Mouse (Mus musculus): ENCODE measurements around the gene Cd93. TPM values are rescaled to one million over a fixed set of nuclear protein-coding genes. Genes with fewer than 3 reads are reported as not detected.

Gene Cd93
- polyA plus RNA-seq, 1 experiment = 0.07 TPM

DNA sequence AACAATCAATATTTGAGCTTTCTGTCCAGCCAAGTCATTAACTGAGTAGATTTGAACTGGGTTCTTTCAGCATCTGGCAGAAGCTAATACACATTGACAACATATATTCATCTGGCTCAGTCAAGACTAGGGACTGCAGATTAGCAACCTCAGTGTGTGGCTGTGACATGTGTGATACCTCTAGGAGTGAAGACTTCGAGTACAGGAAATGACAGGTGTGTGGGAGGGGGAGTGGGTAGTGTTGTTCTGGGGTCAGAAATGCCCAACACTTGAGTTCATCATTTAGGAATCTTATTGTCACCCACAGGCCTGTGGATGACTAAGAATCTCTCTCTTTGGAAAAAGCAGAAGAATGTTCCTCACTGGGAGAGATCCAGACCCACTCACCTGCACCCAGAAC, 22.3 kb downstream of the Cd93 start:
- Histone ChIP-seq H3K4me3 (ENCODE audit: insufficient read depth, poor library complexity, severe bottlenecking) (no peak overlapping the region), H3K27me3 (ENCODE audit: control insufficient read depth, insufficient read depth, insufficient read length) (no peaks in the 10 kb centered on the region), H3ac (ENCODE audit: control insufficient read depth, insufficient read length, low read depth) (no peak overlapping the region), H3K36me3 (ENCODE audit: control insufficient read depth, insufficient read depth) (no peaks in the 10 kb centered on the region), H3K79me2 (ENCODE audit: control insufficient read depth, insufficient read depth) (no peaks in the 10 kb centered on the region), H3K79me3 (ENCODE audit: low read depth) (no peaks in the 10 kb centered on the region)
- TF ChIP-seq USF1 (IDR thresholded peaks at IDR 0.05; ENCODE audit: low read depth) = no peak
- peak; percentile 85 for TF ChIP-seq MYOD1 (IDR thresholded peaks at IDR 0.05; ENCODE audit: control insufficient read depth, insufficient read length, low read depth)

DNA sequence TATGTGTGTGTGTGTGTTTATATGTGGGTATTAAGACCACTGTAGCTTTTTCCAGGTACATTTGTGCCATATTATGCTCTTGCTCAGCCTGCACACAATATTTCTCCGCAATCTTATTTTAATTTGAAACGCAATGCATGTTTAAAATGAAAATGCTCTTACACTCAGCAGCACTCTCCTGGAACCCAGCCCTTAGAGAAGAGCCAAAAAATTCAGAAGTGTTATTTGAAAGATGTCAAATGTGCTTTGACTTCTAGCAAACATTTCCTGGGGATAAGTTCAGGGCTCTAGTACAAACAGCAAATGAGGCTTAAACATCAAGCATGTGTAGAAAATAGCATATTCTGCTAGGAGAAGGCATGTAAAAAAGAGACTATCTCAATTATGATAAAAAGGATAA, 23.6 kb downstream of the Cd93 start:
- Histone ChIP-seq H3K4me3 (ENCODE audit: insufficient read depth, poor library complexity, severe bottlenecking) (no peak overlapping the region), H3K27me3 (ENCODE audit: control insufficient read depth, insufficient read depth, insufficient read length) (no peaks in the 10 kb centered on the region), H3K79me3 (ENCODE audit: low read depth) (no peaks in the 10 kb centered on the region), H3K36me3 (ENCODE audit: control insufficient read depth, insufficient read depth) (no peaks in the 10 kb centered on the region), H3K79me2 (ENCODE audit: control insufficient read depth, insufficient read depth) (no peaks in the 10 kb centered on the region), H3ac (ENCODE audit: control insufficient read depth, insufficient read length, low read depth) (no peak overlapping the region)
- no peak for TF ChIP-seq CTCF (IDR thresholded peaks at IDR 0.05; ENCODE audit: control insufficient read depth, insufficient read depth, insufficient read length)
- no peak for TF ChIP-seq MYOG (IDR thresholded peaks at IDR 0.05; ENCODE audit: control insufficient read depth, extremely low read depth, insufficient read length)
- no peak for TF ChIP-seq FOSL1 (IDR thresholded peaks at IDR 0.05; ENCODE audit: insufficient read depth, low read length, poor library complexity, severe bottlenecking)
- no peak for TF ChIP-seq CEBPB (IDR thresholded peaks at IDR 0.05; ENCODE audit: low read depth)
- no peak for TF ChIP-seq USF1 (IDR thresholded peaks at IDR 0.05; ENCODE audit: low read depth)
- TF ChIP-seq MAX (IDR thresholded peaks at IDR 0.05) = no peak
- TF ChIP-seq MYOD1 (IDR thresholded peaks at IDR 0.05; ENCODE audit: control insufficient read depth, insufficient read length, low read depth) = no peak

DNA sequence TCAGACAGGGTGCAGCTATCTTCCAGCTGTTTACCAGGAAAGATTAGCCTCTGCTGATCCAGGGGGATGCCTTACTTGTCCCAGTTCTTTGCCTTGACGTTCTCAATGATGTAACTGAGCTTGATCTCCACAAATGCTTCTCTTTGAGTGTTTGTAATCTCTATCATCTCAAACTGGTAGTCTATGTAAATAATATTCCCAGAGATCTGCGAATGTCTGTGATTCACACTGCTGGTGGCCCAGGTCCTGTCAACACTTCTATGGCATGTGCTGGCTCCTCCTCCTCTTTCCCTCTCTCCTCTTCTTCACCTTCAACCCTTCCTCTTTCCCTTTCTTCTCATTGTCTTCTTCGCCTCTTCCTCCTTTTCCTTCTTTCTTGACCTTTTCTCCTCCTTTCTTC, 24.2 kb downstream of the Cd93 start:
- Histone ChIP-seq H3K4me3 (ENCODE audit: insufficient read depth, poor library complexity, severe bottlenecking) (no peak overlapping the region), H3K27me3 (ENCODE audit: control insufficient read depth, insufficient read depth, insufficient read length) (no peaks in the 10 kb centered on the region), H3K79me2 (ENCODE audit: control insufficient read depth, insufficient read depth) (no peaks in the 10 kb centered on the region), H3ac (ENCODE audit: control insufficient read depth, insufficient read length, low read depth) (no peak overlapping the region), H3K79me3 (ENCODE audit: low read depth) (no peaks in the 10 kb centered on the region), H3K36me3 (ENCODE audit: control insufficient read depth, insufficient read depth) (no peaks in the 10 kb centered on the region)
- TF ChIP-seq MYOD1 (IDR thresholded peaks at IDR 0.05; ENCODE audit: control insufficient read depth, insufficient read length, low read depth) (no peak), FOSL1 (IDR thresholded peaks at IDR 0.05; ENCODE audit: insufficient read depth, low read length, poor library complexity, severe bottlenecking) (no peak), CEBPB (IDR thresholded peaks at IDR 0.05; ENCODE audit: low read depth) (no peak), MYOG (IDR thresholded peaks at IDR 0.05; ENCODE audit: control insufficient read depth, extremely low read depth, insufficient read length) (no peak), MAX (IDR thresholded peaks at IDR 0.05) (no peak), CTCF (IDR thresholded peaks at IDR 0.05; ENCODE audit: control insufficient read depth, insufficient read depth, insufficient read length) (no peak), USF1 (IDR thresholded peaks at IDR 0.05; ENCODE audit: low read depth) (no peak)

DNA sequence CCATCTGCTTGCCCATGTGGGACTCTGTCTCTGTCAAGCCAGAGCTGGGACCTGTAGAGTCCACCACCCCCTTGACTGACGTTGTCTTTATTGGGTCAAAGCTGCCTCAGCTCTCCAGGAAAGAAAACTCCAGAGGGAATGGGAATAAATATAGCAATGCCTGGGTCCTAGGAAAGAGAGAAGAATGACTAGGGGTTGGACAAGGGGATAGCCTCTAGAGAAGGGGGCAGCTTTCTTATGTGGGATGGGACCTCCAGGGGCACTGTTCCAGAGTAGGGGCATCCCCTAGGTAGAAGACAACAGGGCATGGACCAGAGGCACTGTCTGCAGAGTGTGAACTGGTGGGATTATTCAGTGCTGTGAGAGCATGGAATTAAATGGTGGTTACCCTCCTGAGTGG, 33.5 kb downstream of the Cd93 start:
- no peak overlapping the region for H3K4me3 ChIP-seq (ENCODE audit: insufficient read depth, poor library complexity, severe bottlenecking)
- H3K79me2 ChIP-seq (ENCODE audit: control insufficient read depth, insufficient read depth) = peaks cover 18% of the 10 kb centered on the region
- no peak overlapping the region for H3ac ChIP-seq (ENCODE audit: control insufficient read depth, insufficient read length, low read depth)
- H3K36me3 ChIP-seq (ENCODE audit: control insufficient read depth, insufficient read depth) = no peaks in the 10 kb centered on the region
- H3K79me3 ChIP-seq (ENCODE audit: low read depth) = no peaks in the 10 kb centered on the region
- H3K27me3 ChIP-seq (ENCODE audit: control insufficient read depth, insufficient read depth, insufficient read length) = no peaks in the 10 kb centered on the region
- TF ChIP-seq CTCF (IDR thresholded peaks at IDR 0.05; ENCODE audit: control insufficient read depth, insufficient read depth, insufficient read length) = no peak

DNA sequence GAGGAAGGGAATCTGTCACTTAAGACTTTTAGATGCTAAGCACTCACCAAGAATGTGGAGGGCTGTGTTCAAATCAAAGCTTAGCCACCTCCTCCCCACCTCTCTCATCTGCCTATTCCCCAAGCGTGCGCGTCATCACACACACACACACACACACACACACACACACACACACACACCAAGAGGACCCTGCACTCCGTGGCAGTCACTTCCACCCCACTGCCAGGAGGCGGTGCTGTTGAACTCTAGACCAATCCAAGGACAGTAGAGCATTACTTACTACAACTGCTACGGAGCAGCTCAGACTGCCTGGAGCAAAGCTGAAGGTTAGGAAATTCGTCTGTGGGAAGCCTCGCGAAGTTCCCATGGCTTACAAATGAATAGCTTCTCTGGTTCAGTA, 34.2 kb downstream of the Cd93 start:
- Histone ChIP-seq H3K36me3 (ENCODE audit: control insufficient read depth, insufficient read depth) (no peaks in the 10 kb centered on the region), H3ac (ENCODE audit: control insufficient read depth, insufficient read length, low read depth) (no peak overlapping the region), H3K4me3 (ENCODE audit: insufficient read depth, poor library complexity, severe bottlenecking) (no peak overlapping the region), H3K79me3 (ENCODE audit: low read depth) (no peaks in the 10 kb centered on the region), H3K79me2 (ENCODE audit: control insufficient read depth, insufficient read depth) (peaks cover 18% of the 10 kb centered on the region), H3K27me3 (ENCODE audit: control insufficient read depth, insufficient read depth, insufficient read length) (no peaks in the 10 kb centered on the region)
- TF ChIP-seq CTCF (IDR thresholded peaks at IDR 0.05; ENCODE audit: control insufficient read depth, insufficient read depth, insufficient read length) (peak; percentile 94), FOSL1 (IDR thresholded peaks at IDR 0.05; ENCODE audit: insufficient read depth, low read length, poor library complexity, severe bottlenecking) (no peak)

DNA sequence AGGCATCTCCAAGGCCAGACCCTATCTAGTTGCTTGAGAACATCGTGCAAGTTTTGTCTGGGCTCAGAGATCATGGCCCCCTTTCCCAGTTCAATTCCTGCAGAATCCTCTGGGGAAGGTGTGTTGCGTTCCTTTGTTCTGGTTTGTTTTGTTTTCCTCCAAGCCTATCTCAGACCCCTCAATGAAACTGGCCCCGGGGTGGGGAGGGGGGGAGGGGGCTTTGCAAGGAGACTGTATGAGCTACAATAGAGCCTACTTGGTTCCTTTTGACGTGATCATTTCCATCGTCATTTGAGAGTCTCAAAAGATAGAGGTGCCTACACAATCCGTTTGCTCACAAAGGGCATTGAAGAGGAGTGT, 34.6 kb downstream of the Cd93 start:
- Histone ChIP-seq H3K36me3 (ENCODE audit: control insufficient read depth, insufficient read depth) (no peaks in the 10 kb centered on the region), H3ac (ENCODE audit: control insufficient read depth, insufficient read length, low read depth) (no peak overlapping the region), H3K79me2 (ENCODE audit: control insufficient read depth, insufficient read depth) (peaks cover 18% of the 10 kb centered on the region), H3K27me3 (ENCODE audit: control insufficient read depth, insufficient read depth, insufficient read length) (no peaks in the 10 kb centered on the region), H3K79me3 (ENCODE audit: low read depth) (no peaks in the 10 kb centered on the region), H3K4me3 (ENCODE audit: insufficient read depth, poor library complexity, severe bottlenecking) (no peak overlapping the region)
- TF ChIP-seq CEBPB (IDR thresholded peaks at IDR 0.05; ENCODE audit: low read depth) = no peak
- no peak for TF ChIP-seq MAX (IDR thresholded peaks at IDR 0.05)
- no peak for TF ChIP-seq MYOD1 (IDR thresholded peaks at IDR 0.05; ENCODE audit: control insufficient read depth, insufficient read length, low read depth)
- TF ChIP-seq FOSL1 (IDR thresholded peaks at IDR 0.05; ENCODE audit: insufficient read depth, low read length, poor library complexity, severe bottlenecking) = no peak
- TF ChIP-seq USF1 (IDR thresholded peaks at IDR 0.05; ENCODE audit: low read depth) = no peak
- TF ChIP-seq MYOG (IDR thresholded peaks at IDR 0.05; ENCODE audit: control insufficient read depth, extremely low read depth, insufficient read length) = no peak
- TF ChIP-seq CTCF (IDR thresholded peaks at IDR 0.05; ENCODE audit: control insufficient read depth, insufficient read depth, insufficient read length) = no peak

Measured in C2C12 (cell line).